Mouse (Mus musculus) heart, postnatal 0 days (tissue): Measurements from ENCODE around the gene Olfr191.

Experiments used
- CTCF ChIP-seq: IDR thresholded peaks from 2 replicates; pipeline ENCODE4 v1.5.1; 2016; ENCODE audit warnings: antibody characterized with exemption, control low read depth, low read depth
- EP300 ChIP-seq: IDR thresholded peaks from 2 replicates; pipeline ENCODE4 v1.6.1; 2016; ENCODE audit warnings: antibody characterized with exemption, low read depth

GRCm38 (mm10) chr16:59071755-59072154 is 17.9 kb downstream of the Olfr191 start:
- TF ChIP-seq EP300: no peak
- TF ChIP-seq CTCF: no peak
